Mouse (Mus musculus) testis, adult 2 months (tissue): ENCODE results near the gene Gm20532. TPM values are rescaled to one million over a fixed set of nuclear protein-coding genes. Genes with fewer than 3 reads are reported as not detected.

Experiments used
- H3K27ac ChIP-seq: fragments of 200-500 bp; 2 replicates; pipeline ENCODE4 v1.5.1; 2012; ENCODE audit warnings: low read depth, low read length; ENCODE audit not compliant: control insufficient read depth, insufficient read depth
- H3K27me3 ChIP-seq: fragments of 200-500 bp; 2 replicates; pipeline ENCODE4 v1.6.1; 2012; ENCODE audit warnings: mild to moderate bottlenecking, low read length, moderate library complexity; ENCODE audit not compliant: control insufficient read depth, insufficient read depth
- H3K36me3 ChIP-seq: fragments of 200-500 bp; 2 replicates; pipeline ENCODE4 v1.6.1; 2012; ENCODE audit warnings: mild to moderate bottlenecking, low read length; ENCODE audit not compliant: control insufficient read depth, insufficient read depth
- H3K4me1 ChIP-seq: fragments of 200-500 bp; 2 replicates; pipeline ENCODE4 v1.6.1; 2012; ENCODE audit warnings: low read length; ENCODE audit not compliant: control insufficient read depth, insufficient read depth
- H3K4me3 ChIP-seq: fragments of 200-500 bp; 2 replicates; pipeline ENCODE4 v1.5.1; 2012; ENCODE audit warnings: low read depth, mild to moderate bottlenecking, low read length, moderate library complexity, mixed read lengths; ENCODE audit not compliant: control insufficient read depth
- CTCF ChIP-seq: fragments of 200-500 bp; IDR thresholded peaks from 2 replicates; pipeline ENCODE4 v1.5.1; 2012; ENCODE audit warnings: low read depth, mild to moderate bottlenecking, inconsistent platforms, low read length, moderate library complexity; ENCODE audit not compliant: control insufficient read depth, insufficient read depth, insufficient replicate concordance
- POLR2A ChIP-seq: fragments of 200-500 bp; IDR thresholded peaks from 2 replicates; pipeline ENCODE4 v1.6.1; 2012; ENCODE audit warnings: low read depth, mild to moderate bottlenecking, inconsistent platforms, low read length, moderate library complexity; ENCODE audit not compliant: control insufficient read depth
- polyA plus RNA-seq: library from polyadenylated mRNA; depleted of rRNA; stranded (reverse); fragments of >200 nt; gene quantifications from 2 replicates; pipeline ENCODE4 v1.2.3, GENCODE M21; 2012

The Gm20532 gene
- polyA plus RNA-seq, 1 experiment = not detected

DNA sequence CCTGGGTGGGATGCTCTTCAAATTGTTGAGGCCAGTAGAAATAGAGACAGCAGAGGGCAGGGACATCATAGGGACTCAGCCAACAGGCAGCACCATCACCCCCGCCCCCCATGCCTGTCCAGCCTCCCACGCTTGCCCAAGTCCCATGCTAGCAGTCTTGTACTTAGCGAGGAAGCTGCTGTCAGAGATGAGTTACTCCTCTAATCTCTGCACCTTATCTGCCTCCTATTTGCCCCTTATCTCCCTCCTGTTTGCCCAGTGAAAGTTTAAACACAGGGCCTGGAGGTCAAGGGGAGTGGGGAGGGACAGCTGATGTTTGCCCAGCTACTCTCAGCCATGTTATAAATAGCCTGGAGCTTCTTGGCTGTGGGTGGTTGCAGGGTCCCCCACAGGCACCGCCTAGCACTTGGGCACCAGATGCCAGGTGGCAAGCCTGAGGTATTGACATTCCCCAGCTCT, 29.9 kb upstream of the Gm20532 start:
- no peak for TF ChIP-seq POLR2A
- no peak for TF ChIP-seq CTCF
- Histone ChIP-seq H3K36me3 (no peaks in the 10 kb centered on the region), H3K27ac (no peak overlapping the region), H3K4me3 (no peak overlapping the region), H3K27me3 (no peaks in the 10 kb centered on the region), H3K4me1 (no peaks in the 10 kb centered on the region)

DNA sequence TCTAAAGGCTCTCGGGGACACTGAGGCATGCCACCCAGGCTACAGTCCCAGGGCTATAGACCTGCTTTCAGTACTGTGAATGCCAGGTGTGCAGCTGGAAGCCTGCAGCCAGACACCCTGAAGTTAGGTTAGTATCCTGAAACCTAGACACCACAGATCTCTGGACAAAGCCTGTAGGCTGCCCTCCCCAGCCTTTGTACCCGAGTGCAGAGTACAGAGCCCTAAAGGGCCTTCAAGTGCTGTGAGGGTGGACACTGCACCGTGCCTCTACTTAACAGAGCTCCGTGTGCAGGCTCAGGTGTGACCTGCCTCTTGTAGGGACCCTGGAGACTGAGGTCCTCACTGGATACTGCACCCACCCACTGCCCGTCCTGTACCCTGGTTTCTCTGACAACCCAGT, 25.9 kb upstream of the Gm20532 start:
- Histone ChIP-seq H3K27me3 (no peaks in the 10 kb centered on the region), H3K4me3 (no peak overlapping the region), H3K27ac (no peak overlapping the region), H3K36me3 (no peaks in the 10 kb centered on the region), H3K4me1 (no peaks in the 10 kb centered on the region)
- TF ChIP-seq CTCF (no peak), POLR2A (no peak)

DNA sequence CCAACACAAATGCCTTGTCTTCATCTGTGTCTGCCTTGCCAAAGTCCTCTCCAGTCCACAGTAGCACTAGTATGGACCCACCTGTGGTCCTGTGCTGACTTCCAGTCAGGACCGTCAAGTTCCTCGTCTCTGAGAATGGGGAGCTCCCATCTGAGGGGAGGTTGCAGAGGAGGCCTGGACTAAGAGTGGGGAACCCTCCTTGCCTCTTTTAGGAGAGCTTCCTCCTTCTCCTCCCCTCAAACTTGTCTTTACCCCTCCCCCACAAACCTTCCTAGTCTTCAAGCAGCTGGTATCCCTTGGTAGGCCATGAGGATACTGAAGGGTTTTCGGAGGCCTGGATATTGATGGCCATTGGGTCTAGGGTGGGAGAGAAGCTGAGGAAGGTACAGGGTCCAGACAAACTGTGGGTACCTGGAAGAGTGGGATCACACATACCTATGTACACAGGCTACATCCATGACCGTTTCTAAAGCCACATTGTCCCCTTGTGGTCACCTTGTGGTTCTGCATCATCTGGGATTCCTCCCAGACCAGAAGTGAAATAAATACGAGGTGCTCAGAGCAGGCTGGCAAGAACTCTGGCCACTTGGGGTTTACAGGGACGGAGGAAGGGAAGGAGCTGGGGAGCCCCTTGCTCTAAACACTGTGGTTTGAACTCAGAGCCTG, 25.0 kb upstream of the Gm20532 start:
- no peaks in the 10 kb centered on the region for H3K27me3 ChIP-seq
- H3K4me1 ChIP-seq = no peaks in the 10 kb centered on the region
- no peaks in the 10 kb centered on the region for H3K36me3 ChIP-seq
- no peak overlapping the region for H3K27ac ChIP-seq
- TF ChIP-seq POLR2A = no peak
- TF ChIP-seq CTCF = no peak
- H3K4me3 ChIP-seq = no peak overlapping the region

DNA sequence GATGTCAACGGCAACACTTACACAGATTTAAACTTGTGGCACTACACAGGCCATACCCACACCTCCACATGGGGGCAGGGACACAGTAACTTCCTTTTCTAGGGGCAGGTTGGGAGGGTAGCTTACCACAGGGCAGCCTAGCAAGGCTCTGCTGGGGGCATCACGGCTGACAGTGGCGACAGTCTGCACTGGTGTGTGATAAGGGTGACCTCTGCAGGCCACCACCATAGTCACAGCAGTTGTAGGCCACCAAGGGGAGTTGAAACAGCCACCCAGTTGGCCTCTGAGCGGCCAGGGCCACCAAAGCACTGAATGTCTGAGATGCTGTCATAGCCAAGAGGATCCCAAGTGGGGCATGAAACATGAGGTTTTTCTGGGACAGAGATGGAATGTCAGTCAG, 20.2 kb upstream of the Gm20532 start:
- Histone ChIP-seq H3K4me3 (no peak overlapping the region), H3K4me1 (no peaks in the 10 kb centered on the region; the same call in 1 of the 2 replicates), H3K27me3 (no peaks in the 10 kb centered on the region), H3K36me3 (no peaks in the 10 kb centered on the region), H3K27ac (no peak overlapping the region)
- TF ChIP-seq CTCF (peak; percentile 24; the same call in 1 of the 2 replicates), POLR2A (no peak)

DNA sequence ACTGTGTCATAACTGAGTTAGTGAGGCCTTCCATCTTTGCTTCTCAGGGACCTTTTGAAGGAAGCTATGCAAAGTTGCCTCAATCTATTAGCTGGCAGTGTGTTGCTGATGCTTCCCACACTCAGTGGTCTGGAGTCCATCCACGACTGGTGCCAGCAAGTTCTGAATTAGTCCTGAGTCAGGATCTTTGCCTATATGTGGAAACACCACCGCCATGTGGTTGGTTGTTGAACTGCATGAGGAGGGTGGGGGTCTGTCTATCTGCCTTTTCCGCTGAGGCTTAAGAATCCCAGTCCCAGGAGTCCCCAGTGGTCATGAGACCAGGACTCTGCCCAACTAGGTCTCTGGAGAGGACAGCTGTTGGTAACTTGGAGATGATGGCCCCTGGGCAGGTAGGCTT, 16.4 kb upstream of the Gm20532 start:
- peak; percentile 33; the same call in 1 of the 2 replicates for TF ChIP-seq CTCF
- TF ChIP-seq POLR2A = no peak
- H3K4me1 ChIP-seq = no peaks in the 10 kb centered on the region; the same call in 1 of the 2 replicates
- peak overlapping the region; percentile 22; the same call in 1 of the 2 replicates for H3K27ac ChIP-seq
- no peaks in the 10 kb centered on the region for H3K27me3 ChIP-seq
- H3K36me3 ChIP-seq = no peaks in the 10 kb centered on the region
- no peak overlapping the region for H3K4me3 ChIP-seq

DNA sequence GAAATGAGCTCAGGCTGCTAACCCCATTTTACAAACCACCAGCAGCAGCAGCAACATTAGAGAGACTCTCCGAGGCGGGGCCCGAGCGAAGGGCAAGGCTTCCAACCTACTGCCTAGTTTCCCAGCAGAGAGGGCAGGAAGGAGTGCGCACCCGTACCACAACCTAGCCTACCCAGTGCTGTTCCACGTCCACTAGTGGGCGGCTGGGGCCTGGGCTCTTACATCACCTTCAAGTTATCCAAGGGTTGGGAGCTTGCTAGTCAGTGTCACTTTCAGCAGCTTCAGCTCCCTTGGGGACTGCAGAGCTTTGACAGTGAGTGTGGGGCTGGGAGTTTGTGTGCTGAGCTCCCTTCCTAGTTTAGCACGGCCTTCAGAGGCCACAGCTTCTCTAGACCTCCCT, 15.0 kb upstream of the Gm20532 start:
- Histone ChIP-seq H3K27me3 (no peaks in the 10 kb centered on the region), H3K4me3 (no peak overlapping the region), H3K36me3 (no peaks in the 10 kb centered on the region), H3K4me1 (no peaks in the 10 kb centered on the region; the same call in 1 of the 2 replicates), H3K27ac (peak overlapping the region; percentile 33; the same call in 1 of the 2 replicates)
- no peak for TF ChIP-seq POLR2A
- no peak for TF ChIP-seq CTCF

DNA sequence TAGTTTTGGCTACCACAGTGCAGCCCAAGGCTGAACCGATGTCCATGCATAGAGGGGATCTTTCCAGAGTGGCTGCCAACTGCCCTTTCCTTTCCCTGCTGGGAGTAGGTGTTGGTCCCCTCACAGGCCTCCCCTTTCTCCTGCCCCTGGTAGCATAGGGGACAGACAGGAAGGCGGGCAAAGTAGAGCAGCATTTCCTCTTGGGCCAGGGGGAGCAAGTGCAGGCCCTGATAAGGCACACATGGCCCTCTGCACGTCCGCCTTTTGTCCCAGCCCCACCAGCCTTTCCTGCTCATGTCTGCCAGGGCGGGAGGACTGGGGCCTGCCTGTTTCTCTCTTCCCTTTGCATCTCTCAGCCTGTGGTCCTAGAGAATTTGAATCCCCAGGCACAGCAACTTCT, 14.6 kb upstream of the Gm20532 start:
- TF ChIP-seq POLR2A = no peak
- no peak for TF ChIP-seq CTCF
- no peaks in the 10 kb centered on the region for H3K36me3 ChIP-seq
- no peak overlapping the region for H3K4me3 ChIP-seq
- H3K27ac ChIP-seq = no peak overlapping the region
- H3K27me3 ChIP-seq = no peaks in the 10 kb centered on the region
- H3K4me1 ChIP-seq = no peaks in the 10 kb centered on the region; the same call in 1 of the 2 replicates
